Mouse (Mus musculus) bone marrow, adult 2 months (tissue): Measurements from ENCODE around the gene Mast4. TPM values are rescaled to one million over a fixed set of nuclear protein-coding genes. Genes with fewer than 3 reads are reported as not detected.

Experiments used
- H3K27ac ChIP-seq: fragments of 200-500 bp; 2 replicates; pipeline ENCODE4 v1.5.1; 2012; ENCODE audit warnings: low read depth, mild to moderate bottlenecking, control low read depth, inconsistent platforms, low read length; ENCODE audit not compliant: control insufficient read depth, poor library complexity, insufficient read depth
- H3K4me1 ChIP-seq: fragments of 200-500 bp; 2 replicates; pipeline ENCODE4 v1.6.1; 2011; ENCODE audit warnings: low read length; ENCODE audit not compliant: control insufficient read depth, insufficient read depth
- H3K4me3 ChIP-seq: fragments of 200-500 bp; replicated peaks from 2 replicates; pipeline ENCODE3; 2011; ENCODE audit warnings: mild to moderate bottlenecking, low read depth, low read length, control low read depth; ENCODE audit not compliant: control insufficient read depth
- CTCF ChIP-seq: fragments of 200-500 bp; IDR thresholded peaks from 2 replicates; pipeline ENCODE4 v1.5.1; 2011; ENCODE audit warnings: low read length, control low read depth; ENCODE audit not compliant: control insufficient read depth, insufficient read depth
- POLR2A ChIP-seq: fragments of 200-500 bp; IDR thresholded peaks from 2 replicates; pipeline ENCODE4 v1.6.1; 2011; ENCODE audit warnings: low read depth, mild to moderate bottlenecking, control low read depth, low read length, borderline replicate concordance; ENCODE audit not compliant: control insufficient read depth
- WGBS: fragments of 180-500 bp; shearing (Covaris S2); methylation state at CpG from one replicate; pipeline ENCODE4 v1.1.7; 2018; 5-methylcytosine and 5-hydroxymethylcytosine counted together
- polyA plus RNA-seq: library from polyadenylated mRNA; stranded (reverse); fragments of >200 nt; gene quantifications from 2 replicates; pipeline ENCODE4 v1.2.4, GENCODE M21; 2011; ENCODE audit warnings: low replicate concordance; ENCODE audit not compliant: missing spikeins, insufficient read depth, insufficient read length

Mast4 gene
- polyA plus RNA-seq, 1 experiment = 6.7 TPM

- TF ChIP-seq POLR2A = no peak
- no peak overlapping the region for H3K27ac ChIP-seq
- no peak overlapping the region for H3K4me3 ChIP-seq
- 91% methylated on average over 14 of the region's 14 CpGs for WGBS
- H3K4me1 ChIP-seq = no peaks in the 10 kb centered on the region; the same call in 1 of the 2 replicates
Measured at GRCm38 (mm10) chr13:102874465-102875143, 459.7 kb downstream of the Mast4 start.

DNA sequence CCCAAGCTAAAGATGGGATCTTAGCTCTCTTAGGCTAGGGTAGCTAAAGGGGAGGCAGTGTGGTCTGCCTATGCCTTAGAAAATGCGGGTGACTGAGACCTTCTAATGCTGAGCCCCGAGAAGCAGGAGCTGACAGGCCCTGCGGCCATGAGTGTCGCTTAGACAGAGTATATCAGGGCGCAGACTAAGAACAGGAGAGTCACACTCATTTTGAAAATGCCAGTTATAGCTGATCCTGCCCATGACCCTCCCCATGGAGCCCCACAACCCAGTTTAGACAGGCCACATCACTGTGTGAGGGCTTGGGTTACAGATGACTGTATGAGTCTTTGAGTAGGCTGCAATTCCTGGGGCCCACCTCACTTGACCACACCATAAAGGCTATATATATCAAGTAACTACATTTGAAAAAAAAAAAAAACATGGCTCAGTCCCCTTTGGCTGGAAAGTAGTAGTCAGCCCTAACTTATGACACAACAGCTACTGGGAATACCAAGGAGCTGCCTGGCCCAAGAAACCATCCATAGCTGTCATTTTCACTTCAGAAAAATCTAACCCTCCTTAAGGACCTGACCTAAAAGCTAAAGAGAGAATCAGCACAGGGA, 460.8 kb downstream of the Mast4 start:
- no peak for TF ChIP-seq CTCF
- no peak for TF ChIP-seq POLR2A
- no peak overlapping the region for H3K27ac ChIP-seq
- 82% methylated on average over 5 of the region's 5 CpGs for WGBS
- no peaks in the 10 kb centered on the region; the same call in 1 of the 2 replicates for H3K4me1 ChIP-seq
- no peak overlapping the region for H3K4me3 ChIP-seq

DNA sequence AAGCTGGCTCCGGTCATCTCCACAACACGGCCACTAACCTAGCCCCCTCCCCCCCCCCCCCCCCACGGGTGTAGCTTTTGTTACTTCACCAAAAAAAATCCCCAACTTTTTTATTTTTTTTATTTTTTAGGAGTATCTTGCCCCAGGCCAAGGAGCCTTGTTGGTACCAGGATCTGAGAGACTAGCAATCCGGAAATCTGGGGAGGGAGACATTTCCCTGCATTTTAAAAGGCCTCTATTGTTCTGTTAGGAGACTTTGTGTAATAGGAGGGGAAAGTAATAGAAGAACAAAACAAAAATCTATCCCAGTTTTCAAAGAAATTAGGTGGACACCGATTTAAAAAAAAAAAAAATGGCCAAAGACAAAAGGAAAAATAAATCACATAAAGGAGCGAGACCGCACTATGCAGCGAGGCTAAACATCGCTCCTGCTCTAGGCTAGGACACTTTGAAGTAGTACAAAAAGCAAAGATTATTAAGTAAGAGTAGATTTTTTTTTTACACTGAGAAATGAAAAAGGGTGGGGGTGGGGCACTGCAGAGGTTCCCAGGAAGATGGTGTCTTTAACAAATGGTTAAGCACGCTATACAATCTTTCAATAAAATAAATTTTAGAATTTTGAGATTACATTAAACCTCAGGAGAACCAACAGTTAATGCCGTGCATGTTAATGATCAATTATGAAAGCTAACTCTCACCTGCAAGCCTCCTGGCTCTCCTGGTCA, 462.8 kb downstream of the Mast4 start:
- 82% methylated on average over 11 of the region's 11 CpGs for WGBS
- TF ChIP-seq POLR2A = no peak
- no peak for TF ChIP-seq CTCF
- H3K27ac ChIP-seq = no peak overlapping the region
- H3K4me3 ChIP-seq = no peak overlapping the region
- H3K4me1 ChIP-seq = no peaks in the 10 kb centered on the region

DNA sequence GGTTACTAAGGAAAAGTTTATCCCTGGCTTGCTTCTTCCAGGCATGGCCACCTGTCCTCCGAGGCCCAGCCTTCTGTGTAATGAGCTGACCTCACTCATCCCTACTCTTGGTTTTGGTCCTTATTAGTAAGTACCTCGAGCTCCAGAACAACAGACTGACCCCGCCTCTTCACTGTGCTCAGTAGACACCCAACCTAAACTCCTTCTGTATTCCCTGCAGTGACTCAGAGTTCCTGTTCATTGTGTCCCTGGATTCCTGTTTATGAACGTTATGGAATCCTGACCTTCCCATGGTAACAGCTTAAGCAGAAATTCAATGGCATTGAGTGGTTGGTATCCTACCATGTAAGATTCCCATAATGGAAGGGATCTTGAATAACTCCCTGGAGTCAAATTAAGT, 464.8 kb downstream of the Mast4 start:
- no peak for TF ChIP-seq CTCF
- no peak for TF ChIP-seq POLR2A
- H3K27ac ChIP-seq = no peak overlapping the region
- no peaks in the 10 kb centered on the region for H3K4me1 ChIP-seq
- 81% methylated on average over 4 of the region's 4 CpGs for WGBS
- no peak overlapping the region for H3K4me3 ChIP-seq

DNA sequence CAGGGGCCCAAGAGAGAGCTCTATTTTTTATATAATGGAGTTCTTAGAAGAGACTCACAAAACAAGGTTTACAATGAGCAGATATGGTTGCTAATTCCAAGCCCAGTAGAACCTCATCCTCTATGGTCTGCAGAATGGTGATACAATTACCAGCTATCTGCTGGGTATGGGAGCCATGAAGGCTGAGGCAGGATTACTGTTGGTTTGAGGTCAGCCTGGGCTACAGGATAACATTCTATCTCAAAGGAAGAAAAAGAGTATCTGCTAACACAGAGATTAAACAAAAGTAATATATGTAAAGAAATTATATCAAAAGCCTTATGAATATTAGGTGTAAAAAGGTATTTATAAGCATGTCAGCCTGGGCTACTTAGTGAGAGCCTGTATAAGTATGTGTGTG, 467.5 kb downstream of the Mast4 start:
- no peaks in the 10 kb centered on the region for H3K4me1 ChIP-seq
- H3K4me3 ChIP-seq = no peak overlapping the region
- no peak overlapping the region for H3K27ac ChIP-seq
- TF ChIP-seq POLR2A = no peak
- no peak for TF ChIP-seq CTCF

DNA sequence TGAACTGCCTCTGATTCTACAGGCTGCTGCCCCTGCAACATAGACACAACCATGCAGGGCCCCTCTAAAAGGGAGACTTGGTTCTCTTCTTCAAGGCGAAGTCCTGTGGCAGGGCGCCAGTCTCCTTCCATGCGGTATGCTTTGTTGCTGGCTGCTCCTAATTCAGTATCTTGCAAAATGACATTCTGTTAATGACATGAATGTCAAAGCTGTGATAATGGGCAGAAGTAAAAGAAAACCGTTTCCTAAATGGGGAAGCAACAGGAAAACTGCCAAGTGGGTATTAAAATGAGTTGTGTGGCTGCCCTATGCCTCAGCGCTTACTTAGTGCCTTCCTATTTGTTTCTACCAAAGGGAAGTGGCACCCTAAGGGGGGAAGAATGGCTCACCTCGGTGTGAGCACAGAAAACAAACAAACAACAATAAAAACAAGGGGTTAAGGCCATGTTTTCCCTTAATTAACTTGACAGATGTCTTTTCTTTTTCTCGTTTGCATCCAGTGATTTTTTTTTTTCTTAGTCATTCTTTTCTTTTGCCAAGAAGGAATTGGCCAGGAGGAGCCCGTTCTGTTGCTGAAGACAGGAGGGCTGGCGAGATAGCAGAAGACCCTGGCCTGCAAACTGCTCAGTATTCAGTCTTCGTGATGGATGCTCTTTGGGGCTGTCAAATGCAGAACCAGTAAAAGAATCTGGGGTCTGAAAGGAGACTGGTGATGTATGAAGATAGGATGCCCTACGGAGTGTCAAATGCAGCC, 468.1 kb downstream of the Mast4 start:
- H3K27ac ChIP-seq = no peak overlapping the region
- no peak overlapping the region for H3K4me3 ChIP-seq
- H3K4me1 ChIP-seq = no peaks in the 10 kb centered on the region
- TF ChIP-seq POLR2A (no peak), CTCF (no peak)
- WGBS = 37% methylated on average over 11 of the region's 11 CpGs

DNA sequence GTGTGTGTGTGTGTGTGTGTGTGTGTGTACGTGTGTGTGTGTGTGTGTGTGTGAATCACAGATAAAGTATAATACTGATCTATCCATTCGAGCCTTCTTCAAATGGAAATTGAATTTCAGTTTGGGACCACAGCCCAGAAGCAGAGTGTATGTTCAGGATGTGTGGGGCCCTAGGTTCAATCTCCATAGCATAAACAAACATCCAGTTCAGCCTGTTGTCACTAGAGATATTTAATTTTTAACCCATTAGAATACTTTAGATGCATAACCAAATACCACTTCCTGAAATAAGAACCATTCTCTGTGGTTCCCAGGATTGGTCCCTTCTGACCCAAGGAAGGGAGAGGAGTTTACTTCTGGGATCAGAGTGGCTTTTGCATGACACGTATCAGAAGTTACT, 468.8 kb downstream of the Mast4 start:
- WGBS = 49% methylated on average over 3 of the region's 3 CpGs
- Histone ChIP-seq H3K4me1 (no peaks in the 10 kb centered on the region), H3K27ac (no peak overlapping the region), H3K4me3 (no peak overlapping the region)
- TF ChIP-seq POLR2A = no peak
- no peak for TF ChIP-seq CTCF

GRCm38 (mm10) chr13:102864840-102865239, 469.5 kb downstream of the Mast4 start:
- Histone ChIP-seq H3K4me1 (no peaks in the 10 kb centered on the region), H3K4me3 (no peak overlapping the region), H3K27ac (no peak overlapping the region)
- 69% methylated on average over 1 of the region's 1 CpGs for WGBS
- TF ChIP-seq POLR2A = no peak
- TF ChIP-seq CTCF = no peak
